Mouse (Mus musculus) frontal cortex, adult (tissue): Measurements from ENCODE around the gene Gm45716.
"Not testable (repeated sequence)": the region's sequence is repeated elsewhere in the genome, so short reads cannot be mapped to it uniquely, and the experiment has no call there.

Experiments
- ATAC-seq: cut with Nextera tagmentation; 2 replicates; pipeline ENCODE4 v1.9.2; 2017; ENCODE audit warnings: mild to moderate bottlenecking, moderate library complexity, mixed read lengths; ENCODE audit not compliant: low TSS enrichment

Gene Gm45716

GRCm38 (mm10) chr11:90250189-90250588 is 62.7 kb downstream of the Gm45716 start:
- ATAC-seq, result peak; percentile 14; the same call in 1 of the 2 replicates

GRCm38 (mm10) chr11:90250730-90251129 is 63.2 kb downstream of the Gm45716 start:
- ATAC-seq, result no peak

GRCm38 (mm10) chr11:90251923-90252322 is 64.4 kb downstream of the Gm45716 start:
- no peak for ATAC-seq

- ATAC-seq, result no peak
Measured at GRCm38 (mm10) chr11:90252366-90252765, 64.9 kb downstream of the Gm45716 start.

GRCm38 (mm10) chr11:90254536-90254935 is 67.1 kb downstream of the Gm45716 start:
- peak; percentile 58 for ATAC-seq

GRCm38 (mm10) chr11:90255687-90256086 is 68.2 kb downstream of the Gm45716 start:
- peak; percentile 64 for ATAC-seq

- ATAC-seq, result no peak
Measured at GRCm38 (mm10) chr11:90256833-90257525, 69.5 kb downstream of the Gm45716 start.

- no peak for ATAC-seq
Measured at GRCm38 (mm10) chr11:90258321-90258927, 70.9 kb downstream of the Gm45716 start.

- ATAC-seq, result no peak
Measured at GRCm38 (mm10) chr11:90259071-90259470, 71.6 kb downstream of the Gm45716 start.

GRCm38 (mm10) chr11:90259826-90260225 is 72.3 kb downstream of the Gm45716 start:
- no peak for ATAC-seq

GRCm38 (mm10) chr11:90264180-90264579 is 76.7 kb downstream of the Gm45716 start:
- no peak for ATAC-seq

GRCm38 (mm10) chr11:90265581-90265980 is 78.1 kb downstream of the Gm45716 start:
- ATAC-seq, result no peak

GRCm38 (mm10) chr11:90268934-90269333 is 81.5 kb downstream of the Gm45716 start:
- ATAC-seq, result no peak

GRCm38 (mm10) chr11:90269398-90270123 is 82.1 kb downstream of the Gm45716 start:
- peak; percentile 47 for ATAC-seq

GRCm38 (mm10) chr11:90270132-90270877 is 82.8 kb downstream of the Gm45716 start:
- 0 out of 2 replicates have a peak, but pooled peaks have one; percentile 53 for ATAC-seq

- ATAC-seq, result no peak
Measured at GRCm38 (mm10) chr11:90274187-90274586, 86.7 kb downstream of the Gm45716 start.

- ATAC-seq, result no peak
Measured at GRCm38 (mm10) chr11:90275663-90276062, 88.2 kb downstream of the Gm45716 start.

GRCm38 (mm10) chr11:90276150-90276549 is 88.7 kb downstream of the Gm45716 start:
- peak; percentile 62 for ATAC-seq

- ATAC-seq, result no peak
Measured at GRCm38 (mm10) chr11:90276561-90276960, 89.1 kb downstream of the Gm45716 start.

GRCm38 (mm10) chr11:90280069-90280468 is 92.6 kb downstream of the Gm45716 start:
- no peak for ATAC-seq

GRCm38 (mm10) chr11:90281943-90282342 is 94.5 kb downstream of the Gm45716 start:
- not testable (repeated sequence) for ATAC-seq

- ATAC-seq, result no peak
Measured at GRCm38 (mm10) chr11:90283159-90283558, 95.7 kb downstream of the Gm45716 start.
